Mouse (Mus musculus) sigmoid colon, adult 10 weeks (tissue): Measurements from ENCODE around the gene Olfr1032. TPM values are rescaled to one million over a fixed set of nuclear protein-coding genes. Genes with fewer than 3 reads are reported as not detected.

Experiments used
- polyA plus RNA-seq: library from polyadenylated mRNA; stranded (reverse); fragments of 350-450 nt; fragmentation: Illumina TruSeq; extraction: RNeasy Lipid Tissue Mini Kit (QIAGEN cat#74804); gene quantifications from one replicate; pipeline ENCODE4 v1.2.3, GENCODE M21; 2014; ENCODE audit warnings: low read depth, low replicate concordance

The Olfr1032 gene
- polyA plus RNA-seq: not detected

DNA sequence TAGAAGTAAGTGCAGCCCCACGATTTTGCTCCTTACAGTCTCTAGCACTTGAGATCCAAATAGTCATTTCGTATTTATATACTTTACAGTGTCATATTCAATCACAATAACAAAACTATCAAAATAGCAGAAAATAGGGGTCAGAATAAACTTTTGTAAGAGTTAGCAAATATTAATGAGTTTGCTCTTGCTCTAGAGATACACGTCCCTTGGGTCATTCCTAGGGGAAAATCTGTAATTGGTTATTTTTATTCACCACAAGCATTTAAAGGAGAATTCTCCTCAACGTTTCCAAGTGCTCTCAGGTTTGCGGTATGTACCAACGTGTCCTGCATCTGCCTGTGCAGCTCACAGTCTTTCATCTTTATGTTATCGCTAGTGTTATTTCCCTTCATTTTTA lies at the start of gene Olfr1032:
Gene Olfr1032 (plus strand): TSS at position 301 of the 400 bp plus-strand sequence.

DNA sequence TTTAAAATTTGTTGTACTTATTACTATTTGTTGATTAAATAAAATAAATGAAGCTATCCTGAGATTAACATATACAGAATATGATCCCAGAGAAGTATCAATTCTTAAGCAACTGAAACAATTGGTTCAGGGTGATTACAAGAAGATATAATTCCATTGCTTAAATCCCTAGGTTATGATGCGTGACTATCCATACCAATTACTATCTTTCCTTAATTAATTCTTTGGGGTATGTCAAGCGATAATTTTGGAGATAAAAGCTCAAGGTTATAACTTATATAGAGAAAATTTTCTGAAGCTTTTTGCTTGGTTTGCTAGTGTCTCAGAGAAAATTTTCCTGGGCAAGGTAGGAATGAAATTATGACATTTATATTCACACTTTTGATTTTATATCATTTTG lies 31.7 kb upstream of the Olfr1032 start, which contains the start of gene Olfr1029:
Gene Olfr1029 (plus strand): TSS at position 301 of the 400 bp plus-strand sequence.

DNA sequence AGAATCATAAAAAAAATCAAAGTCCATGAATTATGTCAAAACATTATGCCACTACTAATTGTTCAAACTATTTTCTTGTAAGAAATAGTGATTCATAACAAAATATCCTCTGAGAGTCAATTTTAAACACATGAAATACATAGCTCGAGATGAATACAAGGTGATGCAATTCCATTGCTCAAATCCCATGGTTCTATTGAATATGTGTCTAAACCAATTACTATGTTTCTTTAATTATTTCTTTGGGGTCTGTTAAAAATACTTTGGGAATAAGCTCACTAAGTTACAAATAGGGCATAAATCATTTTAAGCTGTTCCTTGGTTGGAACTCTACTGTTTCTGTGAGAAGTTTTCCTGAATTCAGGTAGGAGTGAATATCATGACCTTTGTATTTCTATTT lies 26.4 kb upstream of the Olfr1032 start, which contains the start of gene Olfr1030:
Gene Olfr1030 (plus strand): TSS at position 301 of the 400 bp plus-strand sequence.

DNA sequence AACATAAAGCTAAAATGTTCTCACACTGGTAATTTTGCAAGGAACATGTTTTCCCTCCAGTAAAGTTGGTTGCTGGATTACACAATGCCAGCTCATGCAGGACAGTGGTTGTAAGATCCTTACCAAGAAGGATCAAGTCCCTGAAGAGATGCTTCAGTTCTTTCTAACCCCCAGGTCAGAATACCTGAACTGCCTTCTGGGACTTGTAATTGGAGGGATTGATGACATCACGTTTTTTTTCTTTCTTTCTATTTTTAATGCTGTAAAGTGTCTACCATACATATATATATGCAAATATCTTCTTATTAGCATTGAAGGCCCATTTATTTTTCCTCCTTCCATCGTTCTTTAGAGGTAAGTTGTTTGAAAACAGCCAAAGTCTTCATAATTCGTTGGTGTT lies 15.3 kb upstream of the Olfr1032 start, which contains the start of gene Olfr1031:
Gene Olfr1031 (plus strand): TSS at position 301 of the 400 bp plus-strand sequence.

DNA sequence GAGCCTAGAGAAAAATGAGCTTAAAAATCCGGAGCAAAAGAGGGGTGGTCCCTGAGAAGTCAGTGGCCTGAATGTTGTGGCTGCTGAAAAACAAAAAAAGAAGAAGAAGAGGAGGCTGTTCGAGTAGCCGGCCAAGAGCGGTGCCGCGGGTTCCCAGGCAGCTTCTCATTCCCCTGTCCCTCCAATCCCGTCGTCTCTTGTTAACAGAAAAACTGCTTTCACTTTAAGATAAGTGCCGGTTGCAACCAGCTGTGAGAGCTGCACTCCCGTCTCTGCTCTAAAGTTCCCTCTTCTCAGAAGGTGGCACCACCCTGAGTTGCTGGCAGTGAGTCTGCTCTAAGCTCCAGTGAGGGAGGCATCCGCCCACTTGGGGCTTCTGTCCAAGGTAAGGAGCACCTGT lies 15.1 kb downstream of the Olfr1032 start, which contains the start of gene Olfr1033:
Gene Olfr1033 (plus strand): TSS at position 228 of the 400 bp plus-strand sequence.

DNA sequence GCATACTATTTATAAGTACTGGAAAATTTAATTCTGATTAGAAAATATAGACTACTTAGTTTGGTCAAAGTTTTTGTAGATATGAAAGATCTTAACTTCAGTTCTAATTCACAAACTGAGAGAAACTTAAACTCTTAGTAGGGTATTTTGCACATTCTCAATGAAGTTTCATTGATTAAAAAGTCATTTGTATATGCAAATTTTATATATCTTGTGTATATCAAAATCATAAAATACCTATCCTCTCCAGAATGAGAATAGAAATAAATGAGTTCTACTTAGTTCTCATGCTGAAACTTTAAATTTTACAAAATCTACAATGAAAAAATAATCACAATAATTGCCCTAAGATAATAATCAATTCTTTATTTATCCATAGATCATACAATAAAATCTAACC lies 40.2 kb downstream of the Olfr1032 start, which contains the start of gene Olfr1034:
Gene Olfr1034 (plus strand): TSS at position 301 of the 400 bp plus-strand sequence.

Other genes starting within 250 kb of the Olfr1032 start
- gene Olfr1012, start 242.8 kb upstream of the Olfr1032 start, polyA plus RNA-seq: not detected
- gene Olfr1013, start 238.4 kb upstream of the Olfr1032 start, polyA plus RNA-seq: not detected
- not detected for gene Olfr1014, start 232.8 kb upstream of the Olfr1032 start, polyA plus RNA-seq
- gene Olfr1015, start 223.5 kb upstream of the Olfr1032 start, polyA plus RNA-seq: not detected
- not detected for gene Olfr1016, start 203.0 kb upstream of the Olfr1032 start, polyA plus RNA-seq
- gene Olfr1018, start 187.1 kb upstream of the Olfr1032 start, polyA plus RNA-seq: not detected
- gene Olfr1019, start 160.1 kb upstream of the Olfr1032 start, polyA plus RNA-seq: not detected
- gene Olfr1020, start 158.5 kb upstream of the Olfr1032 start, polyA plus RNA-seq: not detected
- gene Olfr1022, start 136.9 kb upstream of the Olfr1032 start, polyA plus RNA-seq: not detected
- not detected for gene Olfr1023, start 119.9 kb upstream of the Olfr1032 start, polyA plus RNA-seq
- not detected for gene Olfr1024, start 100.5 kb upstream of the Olfr1032 start, polyA plus RNA-seq
- not detected for gene Olfr1025-ps1, start 90.3 kb upstream of the Olfr1032 start, polyA plus RNA-seq
- not detected for gene Olfr1026, start 84.0 kb upstream of the Olfr1032 start, polyA plus RNA-seq
- not detected for gene Olfr1028, start 55.1 kb upstream of the Olfr1032 start, polyA plus RNA-seq
- 0.09 TPM for gene Olfr1029, start 31.6 kb upstream of the Olfr1032 start, polyA plus RNA-seq
- gene Olfr1030, start 26.3 kb upstream of the Olfr1032 start, polyA plus RNA-seq: not detected
- gene Olfr1031, start 15.2 kb upstream of the Olfr1032 start, polyA plus RNA-seq: not detected
- gene Olfr1033, start 15.1 kb downstream of the Olfr1032 start, polyA plus RNA-seq: 4.1 TPM
- 0.57 TPM for gene Olfr1034, start 40.3 kb downstream of the Olfr1032 start, polyA plus RNA-seq
- gene Olfr1036, start 68.5 kb downstream of the Olfr1032 start, polyA plus RNA-seq: not detected
- gene Olfr1037, start 81.8 kb downstream of the Olfr1032 start, polyA plus RNA-seq: not detected
- not detected for gene Olfr1039, start 130.4 kb downstream of the Olfr1032 start, polyA plus RNA-seq
- not detected for gene Olfr1040, start 141.2 kb downstream of the Olfr1032 start, polyA plus RNA-seq
- gene Olfr1042, start 156.3 kb downstream of the Olfr1032 start, polyA plus RNA-seq: not detected
- not detected for gene Olfr1043, start 162.0 kb downstream of the Olfr1032 start, polyA plus RNA-seq
- not detected for gene Olfr1044, start 172.3 kb downstream of the Olfr1032 start, polyA plus RNA-seq
- gene Olfr52, start 180.1 kb downstream of the Olfr1032 start, polyA plus RNA-seq: not detected
- gene Olfr1045, start 197.5 kb downstream of the Olfr1032 start, polyA plus RNA-seq: not detected
- not detected for gene Olfr1046, start 213.8 kb downstream of the Olfr1032 start, polyA plus RNA-seq
- gene Olfr1047, start 225.9 kb downstream of the Olfr1032 start, polyA plus RNA-seq: not detected
- not detected for gene Olfr1048, start 234.7 kb downstream of the Olfr1032 start, polyA plus RNA-seq